Mouse (Mus musculus) right cerebral cortex, postnatal 10 days (tissue): ENCODE results near the gene Myo1d.
A peak's percentile ranks its signal among the peaks of the same experiment; 100 is the strongest.

Experiments used
- DNase-seq, 2 experiments: peaks; one replicate each; pipeline ENCODE4 v3.0.0; 2021; ENCODE audit warnings: low spot score in 2 of 2

The Myo1d gene

DNA sequence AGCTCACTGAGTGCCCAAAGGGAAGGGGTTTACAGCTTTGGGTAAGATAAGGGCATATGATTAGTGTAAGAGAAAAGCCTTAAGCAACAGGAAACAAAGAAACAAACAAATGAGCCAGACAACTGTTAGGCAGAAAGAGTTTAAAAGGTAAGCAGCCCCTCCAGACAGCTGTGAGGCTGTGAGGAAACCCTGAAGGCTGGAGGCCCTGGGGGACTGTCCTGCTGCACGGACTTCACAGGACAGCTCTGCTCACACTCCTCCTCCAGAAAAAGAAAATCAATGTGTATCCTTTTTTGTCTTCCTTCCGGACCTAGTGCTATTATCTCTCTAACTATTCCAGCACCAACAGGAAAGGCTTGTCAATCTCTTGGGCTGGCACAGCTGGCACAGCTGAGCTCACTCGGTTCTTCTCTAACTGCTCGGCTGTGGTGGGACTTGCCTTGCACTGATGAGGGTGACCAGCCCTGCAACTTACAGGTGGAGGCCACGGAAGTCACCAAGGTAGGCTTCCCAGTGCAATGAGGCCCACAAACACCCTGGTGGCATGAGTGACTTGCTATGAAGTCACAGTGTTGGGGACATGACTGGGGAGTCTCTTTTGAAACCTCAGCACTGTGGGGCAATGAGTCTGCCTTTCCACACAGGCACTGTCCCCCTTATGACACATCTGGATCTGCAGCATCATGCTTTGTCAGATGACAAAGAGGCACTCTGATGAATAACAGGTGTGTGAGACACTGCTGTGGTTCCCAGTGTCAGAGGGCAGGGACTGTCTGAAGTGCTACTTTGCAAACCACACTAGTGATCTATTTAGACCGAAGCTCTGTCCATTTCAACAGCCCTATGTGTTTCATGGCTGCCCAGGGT, 275.1 kb downstream of the Myo1d start:
- DNase-seq, result peak in 1 of 2 experiments; percentile 31

DNA sequence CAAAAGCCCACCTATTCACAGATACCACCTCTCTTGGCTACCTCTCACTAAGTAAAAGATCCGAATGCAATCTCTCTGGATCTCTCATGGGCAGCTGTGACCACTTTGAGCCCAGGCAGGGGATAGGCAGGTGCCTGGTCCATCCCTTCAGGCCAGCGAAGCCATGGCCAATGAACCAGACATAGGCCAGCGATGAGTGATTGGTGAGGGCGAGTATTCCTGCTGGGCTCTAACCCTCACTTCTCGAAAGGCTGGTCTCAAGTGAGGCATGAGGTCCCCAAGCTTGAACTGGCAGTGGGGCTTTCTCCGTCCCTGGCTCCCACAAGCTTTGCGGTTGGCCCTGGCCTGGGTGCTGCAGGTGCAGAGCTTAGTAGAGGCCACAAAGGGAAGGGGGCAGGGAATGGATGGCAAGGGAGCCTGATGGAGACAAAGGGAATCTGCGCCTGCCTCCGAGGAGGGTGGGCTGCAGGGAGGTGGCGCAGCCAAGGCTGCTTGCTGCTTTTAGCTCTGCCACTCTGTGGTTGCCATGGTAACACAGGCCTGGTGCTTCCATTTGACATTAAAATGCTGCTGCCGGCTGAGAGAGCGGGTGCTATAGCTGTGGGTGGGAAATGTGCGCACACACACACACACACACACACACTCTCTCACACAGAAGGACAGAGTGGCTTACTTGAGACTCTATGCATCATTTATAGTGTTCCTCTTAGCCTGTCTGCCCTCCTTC, 275.9 kb downstream of the Myo1d start:
- peak; percentile 97 to 99 for DNase-seq

- peak in 1 of 2 experiments; percentile 36 for DNase-seq
Observed at GRCm38 (mm10) chr11:80503281-80503680, 276.5 kb downstream of the Myo1d start.

GRCm38 (mm10) chr11:80499550-80499952, 280.3 kb downstream of the Myo1d start:
- DNase-seq, result no peak

DNA sequence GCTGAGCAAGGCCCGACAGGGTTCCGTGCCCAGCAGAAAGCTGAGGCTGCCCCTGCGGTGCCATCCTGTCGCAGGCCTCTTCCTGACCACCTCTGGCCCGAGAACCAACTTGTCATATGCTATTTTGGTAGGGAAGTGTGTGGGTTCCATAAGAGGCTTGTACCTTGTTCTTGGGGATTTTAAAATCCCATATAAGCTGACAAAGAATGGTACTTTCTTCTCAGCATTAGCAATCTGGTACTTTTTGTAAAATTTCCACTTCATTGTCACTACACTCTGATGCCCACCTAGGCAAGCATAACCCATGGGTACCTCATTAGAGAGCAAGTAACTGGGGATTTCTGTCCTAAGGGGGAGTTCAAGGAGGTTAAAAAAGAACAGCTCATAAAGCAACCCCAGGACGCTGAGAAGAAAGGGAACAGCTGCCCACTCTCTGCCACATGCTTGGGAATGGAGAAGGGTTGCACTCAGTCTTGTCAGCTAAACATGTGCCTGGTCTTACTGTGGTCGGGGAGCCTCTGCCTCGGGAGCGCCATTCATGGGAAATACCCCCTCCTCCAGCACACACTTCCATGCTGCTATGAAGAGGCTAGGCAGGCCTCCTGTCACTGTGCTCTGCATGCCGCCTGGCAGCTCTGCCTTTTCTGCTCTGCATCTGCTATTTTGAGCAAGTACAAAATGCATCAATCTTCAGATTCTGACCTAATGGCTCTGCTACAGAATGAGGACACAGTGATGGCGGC, 281.3 kb downstream of the Myo1d start:
- DNase-seq, result peak in 1 of 2 experiments; percentile 38

- no peak for DNase-seq
Observed at GRCm38 (mm10) chr11:80497225-80497919, 282.5 kb downstream of the Myo1d start.

- no peak for DNase-seq
Observed at GRCm38 (mm10) chr11:80496640-80497039, 283.2 kb downstream of the Myo1d start.

GRCm38 (mm10) chr11:80495972-80496371, 283.9 kb downstream of the Myo1d start:
- no peak for DNase-seq

GRCm38 (mm10) chr11:80494852-80495251, 285.0 kb downstream of the Myo1d start:
- no peak for DNase-seq

- DNase-seq, result peak in 1 of 2 experiments; percentile 30
Observed at GRCm38 (mm10) chr11:80493186-80493585, 286.6 kb downstream of the Myo1d start.

DNA sequence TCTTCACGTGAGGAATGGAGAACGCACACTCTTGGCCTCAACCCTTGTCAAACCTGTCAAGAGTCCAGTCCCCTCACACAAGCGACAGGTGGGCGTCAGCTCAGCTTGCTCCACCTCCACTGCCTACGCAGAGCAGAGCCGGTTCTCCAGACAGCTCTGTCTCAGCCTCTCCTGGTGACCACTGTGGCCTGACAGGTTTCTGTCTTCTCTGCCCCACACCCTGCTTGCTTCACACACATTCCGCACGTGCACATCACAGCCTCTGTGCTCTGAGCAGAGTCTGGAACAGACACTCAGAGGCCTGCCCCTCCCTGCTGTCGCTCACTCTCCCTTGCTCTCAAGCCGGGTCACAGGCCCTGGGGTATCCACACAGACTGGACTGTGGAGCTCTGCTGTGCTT, 289.0 kb downstream of the Myo1d start:
- DNase-seq, result peak in 1 of 2 experiments; percentile 37

GRCm38 (mm10) chr11:80489882-80490196, 290.0 kb downstream of the Myo1d start:
- DNase-seq, result peak; percentile 50 to 65

GRCm38 (mm10) chr11:80489172-80489881, 290.5 kb downstream of the Myo1d start:
- DNase-seq, result peak; percentile 82 to 89

DNA sequence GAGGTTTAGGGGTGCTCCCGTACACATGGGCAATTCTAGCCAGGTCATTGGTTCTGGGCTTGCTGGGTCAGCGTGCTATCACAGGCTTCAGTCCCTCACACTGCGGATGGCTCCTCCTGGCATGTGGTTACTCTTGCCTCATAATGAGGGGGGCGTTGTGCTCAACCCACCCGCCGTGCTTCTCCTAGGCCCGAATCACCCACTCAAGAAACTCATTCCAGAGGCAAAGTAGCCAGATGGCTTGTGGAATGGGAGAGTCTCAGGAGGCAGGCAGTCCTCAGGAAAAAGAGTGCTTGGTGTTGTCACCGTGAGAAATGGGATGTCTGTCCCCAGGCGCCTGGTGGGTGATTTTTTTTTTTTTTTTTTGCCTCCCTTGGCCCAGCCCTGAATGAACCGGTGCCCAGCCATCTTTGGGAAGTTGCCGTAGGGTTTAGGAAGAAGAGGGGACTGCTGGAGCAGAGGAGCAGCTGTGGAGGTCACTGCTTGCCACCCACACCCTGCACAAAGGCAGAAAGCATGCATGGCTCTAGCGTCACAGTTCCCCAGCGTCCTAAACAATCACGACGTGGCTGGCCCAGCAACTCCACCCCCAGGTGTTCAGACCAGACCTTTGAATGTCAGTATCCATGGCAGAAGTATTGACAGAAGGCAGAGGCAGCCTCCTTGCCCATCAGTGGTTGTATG, 291.8 kb downstream of the Myo1d start:
- DNase-seq, result no peak

- DNase-seq, result no peak
Observed at GRCm38 (mm10) chr11:80485622-80486206, 294.1 kb downstream of the Myo1d start.

GRCm38 (mm10) chr11:80485120-80485551, 294.7 kb downstream of the Myo1d start:
- peak; percentile 66 to 83 for DNase-seq

- peak; percentile 90 to 95 for DNase-seq
Observed at GRCm38 (mm10) chr11:80484191-80484791, 295.5 kb downstream of the Myo1d start.

GRCm38 (mm10) chr11:80483536-80484067, 296.2 kb downstream of the Myo1d start:
- no peak for DNase-seq

DNA sequence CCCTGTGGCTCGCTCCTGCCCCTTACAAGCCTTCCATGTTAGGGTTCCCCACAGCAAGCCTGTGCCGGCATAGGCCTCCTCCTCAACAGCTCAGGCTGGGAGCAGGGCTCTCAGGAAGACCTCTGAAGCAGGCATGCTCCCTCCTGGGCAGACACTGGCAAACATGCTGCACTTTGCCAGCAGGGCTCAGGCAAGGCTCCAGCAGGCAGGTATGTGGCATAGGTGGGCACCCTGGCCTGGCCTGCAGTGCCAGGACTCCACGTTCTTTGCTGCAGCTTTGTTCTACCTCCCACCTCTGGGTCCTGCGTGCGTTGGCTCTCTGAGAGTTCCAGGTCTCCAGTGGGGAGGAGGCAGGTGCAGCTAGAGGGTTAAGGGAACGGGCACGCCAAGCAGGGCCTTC, 296.9 kb downstream of the Myo1d start:
- DNase-seq, result peak in 1 of 2 experiments; percentile 43
